ENCODE assay signal across 10 mouse cellular contexts in the genomic region with DNA sequence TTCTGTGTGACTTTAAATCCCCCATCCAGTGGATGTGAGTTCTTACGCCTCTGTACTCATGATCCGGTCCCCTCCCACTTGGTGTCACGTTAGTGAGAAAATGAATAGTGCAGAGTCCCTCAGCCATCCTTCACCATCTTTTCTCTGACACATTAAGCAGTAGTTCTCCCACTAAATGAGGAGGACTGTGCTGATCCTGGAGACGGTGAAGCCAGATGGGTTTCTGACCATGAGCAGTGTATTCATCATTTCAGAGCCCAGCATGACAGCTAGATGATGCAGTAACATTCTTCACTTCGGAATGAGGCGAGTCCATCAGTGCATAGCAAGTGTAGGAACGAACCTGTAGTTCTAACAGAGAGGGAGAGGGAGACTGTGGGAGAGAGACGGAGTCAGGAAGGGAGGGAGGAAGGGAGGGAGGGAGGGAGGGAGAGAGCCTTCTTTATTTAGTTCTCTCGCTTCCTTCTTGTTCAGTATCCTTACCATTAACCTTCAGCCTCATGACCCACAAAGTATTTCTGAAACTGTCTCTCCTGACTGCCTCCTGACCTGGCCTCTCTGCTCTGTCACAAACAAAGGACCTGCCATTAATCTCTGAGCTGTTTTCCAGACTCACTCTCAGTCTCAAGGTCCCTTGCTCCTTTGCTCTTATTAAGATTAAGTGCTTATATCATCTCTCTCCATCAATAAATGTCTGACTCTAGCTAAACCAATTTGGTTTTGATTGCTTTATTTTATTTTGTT. TPM values are rescaled to one million over a fixed set of nuclear protein-coding genes. Genes with fewer than 3 reads are reported as not detected.
DNase-seq lines count a peak whose midpoint lies in the region; ATAC-seq and TF ChIP-seq lines count a peak whose summit lies in the region.
"Had no signal": no experiment of that assay in that cellular context is flagged by ENCODE, and none has a peak within 500 bp of the region (broad histone marks: within the 10 kb centered on the region; RNA-seq: fewer than 3 reads in every experiment).

No protein-coding gene starts in this region.

- DNase-seq in heart, adult 18-20 months: no peak
- peak; percentile 68 for DNase-seq in NIH3T3 (ENCODE audit: low read depth)
- DNase-seq in forebrain, postnatal 0 days: no peak
- no peak for DNase-seq in midbrain, embryonic 10.5 days (ENCODE audit: low spot score)
- no peak for DNase-seq in c-Kit-positive CD71-positive TER-119-positive erythroid progenitor cells, embryonic 14.5 days (ENCODE audit: low spot score)
- no peak for DNase-seq in thymus, postnatal 0 days (ENCODE audit: low spot score)
- DNase-seq: cerebellum, adult 8-10 months; thymus, postnatal 36 days had no signal

- peak overlapping the region; percentile 78 for H3K27ac ChIP-seq in heart, embryonic 13.5 days (replicated peaks)
- H3K27ac ChIP-seq in forebrain, postnatal 0 days (ENCODE audit: low read depth, low read length): peak overlapping the region; percentile 45; the same call in 1 of the 2 replicates
- H3K27ac ChIP-seq in midbrain, embryonic 10.5 days (replicated peaks): peak overlapping the region; percentile 69

- ATAC-seq in heart, embryonic 13.5 days (ENCODE audit: extremely low read depth, insufficient number of reproducible peaks, low FRiP score, low TSS enrichment): no peak
- peak; percentile 26 for ATAC-seq in forebrain, postnatal 0 days
- ATAC-seq: inflammation-experienced regulatory T-cells, adult 6 months had no signal

- no peak for TF ChIP-seq CTCF in forebrain, postnatal 0 days (IDR thresholded peaks at IDR 0.05; ENCODE audit: low read depth)

- no peaks in the 10 kb centered on the region for H3K27me3 ChIP-seq in heart, embryonic 13.5 days (replicated peaks)
- no peaks in the 10 kb centered on the region for H3K27me3 ChIP-seq in forebrain, postnatal 0 days (ENCODE audit: insufficient read depth, low read length)
- no peaks in the 10 kb centered on the region for H3K27me3 ChIP-seq in midbrain, embryonic 10.5 days (ENCODE audit: low read depth, poor library complexity, severe bottlenecking)

- H3K36me3 ChIP-seq in heart, embryonic 13.5 days: no peaks in the 10 kb centered on the region
- no peaks in the 10 kb centered on the region for H3K36me3 ChIP-seq in forebrain, postnatal 0 days (ENCODE audit: insufficient read depth)
- H3K36me3 ChIP-seq in midbrain, embryonic 10.5 days: no peaks in the 10 kb centered on the region

- no peak overlapping the region for H3K4me3 ChIP-seq in heart, embryonic 13.5 days
- no peak overlapping the region for H3K4me3 ChIP-seq in forebrain, postnatal 0 days (ENCODE audit: low read depth, low read length)
- 0 out of 2 replicates have a peak overlapping the region, but pooled peaks have one; percentile 5 for H3K4me3 ChIP-seq in midbrain, embryonic 10.5 days

- peaks cover 40% of the 10 kb centered on the region for H3K4me1 ChIP-seq in heart, embryonic 13.5 days
- 0 out of 2 replicates have a peak, but pooled peaks cover 4% of the 10 kb centered on the region for H3K4me1 ChIP-seq in forebrain, postnatal 0 days (ENCODE audit: insufficient read depth)
- H3K4me1 ChIP-seq in midbrain, embryonic 10.5 days: peaks cover 29% of the 10 kb centered on the region

- no peaks in the 10 kb centered on the region for H3K9me3 ChIP-seq in heart, embryonic 13.5 days
- H3K9me3 ChIP-seq in forebrain, postnatal 0 days (ENCODE audit: low read length): no peaks in the 10 kb centered on the region
- no peaks in the 10 kb centered on the region for H3K9me3 ChIP-seq in midbrain, embryonic 10.5 days (replicated peaks)

- H3K9ac ChIP-seq in heart, embryonic 13.5 days: 0 out of 2 replicates have a peak overlapping the region, but pooled peaks have one; percentile 2
- no peak overlapping the region for H3K9ac ChIP-seq in forebrain, postnatal 0 days

- WGBS in heart, embryonic 13.5 days: 38% methylated on average over 9 of the region's 9 CpGs
- whole genome bisulfite sequencing in forebrain, postnatal 0 days: 50% methylated on average over 8 of the region's 9 CpGs
- WGBS in midbrain, embryonic 10.5 days: 59% methylated on average over 9 of the region's 9 CpGs

- H3K4me2 ChIP-seq in heart, embryonic 13.5 days: peak overlapping the region; percentile 7; the same call in 1 of the 2 replicates
- H3K4me2 ChIP-seq in forebrain, postnatal 0 days (ENCODE audit: low read depth): no peak overlapping the region

RNA-seq across cellular contexts. Expression of a gene that starts 49.6 kb away (rescaled TPM):
- polyA plus RNA-seq in heart, embryonic 13.5 days (2015; fragmentation: Nextera tagmentation; extraction: Ambion mirVana): 5.9 and 6.8 TPM in 2 replicates
- 1 to 10 TPM; 1.6 to 2.2 TPM for total RNA-seq in heart, adult 18-20 months (2021)
- 9.5 TPM in 2 replicates for total RNA-seq in forebrain, postnatal 0 days (2014; rRNA removed)
- 9.3 and 10.2 TPM in 2 replicates for polyA plus RNA-seq in forebrain, postnatal 0 days (2015; fragmentation: Nextera tagmentation; extraction: Ambion mirVana)
- 21.7 and 25.0 TPM in 2 replicates for polyA plus RNA-seq in midbrain, embryonic 10.5 days (2016; fragmentation: Nextera tagmentation; extraction: Ambion mirVana)
- 22.0 and 23.9 TPM in 2 replicates for polyA plus RNA-seq in thymus, postnatal 0 days (2015; fragmentation: Nextera tagmentation; extraction: Ambion mirVana)

RNA-seq across cellular contexts. Expression of a gene that starts 53.4 kb away (rescaled TPM):
- 0.56 and 0.60 TPM in 2 replicates for polyA plus RNA-seq in heart, embryonic 13.5 days (2015; fragmentation: Nextera tagmentation; extraction: Ambion mirVana)
- not detected for total RNA-seq in heart, adult 18-20 months (2021)
- total RNA-seq in forebrain, postnatal 0 days (2014; rRNA removed): 19.3 and 22.7 TPM in 2 replicates
- 12.0 and 16.6 TPM in 2 replicates for polyA plus RNA-seq in forebrain, postnatal 0 days (2015; fragmentation: Nextera tagmentation; extraction: Ambion mirVana)
- 8.3 and 15.1 TPM in 2 replicates for polyA plus RNA-seq in midbrain, embryonic 10.5 days (2016; fragmentation: Nextera tagmentation; extraction: Ambion mirVana)
- polyA plus RNA-seq in thymus, postnatal 0 days (2015; fragmentation: Nextera tagmentation; extraction: Ambion mirVana): 0.14 and 0.35 TPM in 2 replicates
